Mouse (Mus musculus): Measurements from ENCODE around the gene Pus1.
A peak's percentile ranks its signal among the peaks of the same experiment; 100 is the strongest.
"Not testable (repeated sequence)": the region's sequence is repeated elsewhere in the genome, so short reads cannot be mapped to it uniquely, and the experiment has no call there.

Pus1 gene

DNA sequence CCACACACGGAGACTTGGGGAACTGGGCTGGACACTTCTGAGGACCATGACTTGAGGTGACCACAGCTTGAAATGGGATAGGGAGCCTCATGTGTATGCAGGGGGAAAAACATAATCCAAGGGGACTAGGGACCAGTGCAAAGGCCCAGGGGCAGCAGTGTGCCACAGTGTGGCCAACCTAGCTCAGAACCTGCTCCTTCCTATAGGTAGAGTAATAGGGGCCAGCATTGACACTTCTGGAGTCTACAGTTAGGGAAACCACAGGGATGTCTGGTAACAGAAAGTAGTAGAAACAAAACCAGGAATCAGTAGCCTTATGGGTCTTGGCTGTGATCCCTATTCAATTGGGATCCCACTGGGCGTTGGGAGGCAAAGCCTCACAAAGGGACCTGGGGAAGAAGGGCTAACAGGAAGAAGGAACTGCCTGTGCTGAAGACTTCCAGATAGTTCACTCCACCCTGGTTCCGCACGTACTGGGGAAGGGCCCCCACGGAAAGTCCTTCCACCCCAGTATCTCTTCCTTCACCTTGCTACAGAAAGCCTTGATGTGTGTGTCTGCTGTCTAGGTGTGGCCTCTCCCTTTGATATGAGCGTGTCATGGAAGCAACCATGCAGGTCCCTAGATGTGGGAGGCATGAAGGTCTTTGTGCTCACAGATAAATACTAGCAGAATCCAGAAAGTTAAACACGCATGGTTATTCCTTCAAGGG lies 1.2 kb upstream of the Pus1 start:
- no peak for DNase-seq (ENCODE audit: low spot score)

DNA sequence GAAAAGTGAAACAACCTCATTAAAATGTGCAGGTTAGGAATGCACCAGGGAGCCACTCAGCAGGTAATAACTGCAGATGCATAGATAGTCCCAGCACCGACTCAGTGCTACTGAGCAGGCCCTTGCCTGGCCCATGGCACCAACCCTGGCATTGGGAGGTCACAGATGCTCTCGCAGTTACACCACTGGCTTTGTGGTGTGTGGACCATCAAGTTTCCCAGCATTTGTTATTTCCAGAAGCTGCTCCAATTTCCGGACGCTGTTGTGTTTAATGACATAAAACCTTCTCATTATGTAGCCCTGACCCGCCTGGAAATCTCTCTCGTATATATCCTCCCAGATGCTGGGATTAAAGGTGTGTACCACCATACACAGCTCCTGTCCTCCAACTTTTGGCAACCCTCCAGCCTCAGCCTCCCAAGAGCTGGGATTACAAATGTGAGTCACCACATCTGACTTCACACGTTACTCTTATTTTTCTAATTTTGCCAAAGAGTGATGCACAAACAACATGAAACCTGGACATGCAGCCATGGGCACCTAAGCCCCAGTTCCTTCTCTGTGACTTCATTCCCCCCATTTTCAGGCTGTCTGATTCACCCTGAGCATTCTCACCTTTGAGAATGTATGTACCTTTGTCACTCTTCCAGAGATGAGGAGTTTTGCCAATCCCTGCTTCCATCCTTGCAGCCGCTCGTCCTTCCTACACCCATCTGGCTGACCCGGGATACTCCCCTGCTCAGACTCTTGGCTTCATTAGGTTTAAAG lies 486 bp upstream of the Pus1 start:
- no peak for DNase-seq (ENCODE audit: low spot score)

DNA sequence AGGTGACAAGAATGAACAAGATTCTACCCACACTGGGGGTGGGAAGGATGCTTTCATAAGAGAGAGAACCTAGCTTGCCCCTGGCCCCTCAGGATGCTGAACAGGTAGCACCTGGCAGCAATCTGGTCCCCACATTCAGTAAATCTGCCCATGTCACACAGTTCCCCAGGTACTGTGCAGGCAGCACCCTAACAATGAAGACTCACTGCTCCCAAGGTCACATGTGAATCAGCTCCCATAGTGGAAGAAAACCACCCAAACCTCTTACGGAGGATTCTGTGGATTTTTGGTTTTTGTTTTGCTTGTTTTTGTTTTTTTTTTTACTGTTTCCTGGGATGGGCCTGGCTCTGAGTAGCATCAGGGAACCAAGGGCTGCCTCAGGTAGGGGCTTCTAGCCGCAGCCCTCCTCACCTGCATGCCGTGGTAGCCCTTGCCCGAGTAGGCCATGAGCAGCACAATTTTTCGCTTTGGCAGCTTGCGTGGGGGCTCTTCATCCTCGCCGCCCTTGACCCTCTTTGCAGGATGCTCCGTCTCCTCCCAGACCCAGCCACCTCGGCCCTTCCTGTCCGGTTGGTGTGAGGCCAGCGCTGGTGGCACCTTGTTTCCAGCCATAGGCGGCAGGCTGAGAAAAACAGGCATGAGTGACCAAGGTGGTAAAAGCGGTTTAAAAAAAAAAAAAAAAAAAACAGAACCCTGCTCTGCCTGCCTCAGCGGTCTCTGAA lies 1.0 kb downstream of the Pus1 start:
- no peak for DNase-seq (ENCODE audit: low spot score)

DNA sequence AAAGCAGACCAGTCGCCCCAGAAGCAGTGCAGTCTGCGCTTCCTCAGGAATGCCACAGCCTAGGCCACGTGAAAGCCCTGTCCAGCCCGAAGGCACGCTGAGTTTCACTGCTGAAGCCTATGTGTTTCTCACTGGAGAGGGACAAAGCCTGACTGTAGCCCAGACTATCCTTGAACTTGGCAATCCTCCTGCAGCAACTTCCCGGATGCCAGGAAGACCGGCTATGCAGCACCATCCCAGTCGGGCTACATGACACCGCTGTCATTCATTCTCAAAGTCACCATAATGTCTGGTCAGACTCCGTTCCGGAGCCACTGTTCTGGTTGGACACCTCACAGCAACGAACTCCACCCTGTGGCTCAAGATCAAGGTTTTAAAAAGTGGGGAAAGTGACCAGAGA lies 2.2 kb downstream of the Pus1 start:
- DNase-seq (ENCODE audit: low spot score) = no peak

DNA sequence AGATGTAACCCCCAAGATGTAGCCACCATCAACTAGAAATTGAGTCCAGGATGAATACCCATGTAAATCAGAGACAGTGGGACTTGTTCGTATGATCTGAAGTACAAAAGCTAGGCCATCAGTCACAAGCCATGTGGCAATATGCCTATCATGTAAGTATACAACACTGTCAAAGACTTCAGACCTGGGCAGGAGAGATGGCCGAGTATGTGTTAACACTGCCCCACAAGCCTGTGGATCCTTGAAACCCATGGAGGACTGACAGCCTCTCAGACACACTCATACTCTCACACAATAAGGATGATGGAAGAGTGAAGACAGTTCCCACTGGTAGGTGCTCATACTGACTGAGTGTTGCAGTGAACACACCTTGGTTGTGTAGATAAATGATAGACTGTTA lies 4.3 kb downstream of the Pus1 start:
- DNase-seq (ENCODE audit: low spot score) = no peak

DNA sequence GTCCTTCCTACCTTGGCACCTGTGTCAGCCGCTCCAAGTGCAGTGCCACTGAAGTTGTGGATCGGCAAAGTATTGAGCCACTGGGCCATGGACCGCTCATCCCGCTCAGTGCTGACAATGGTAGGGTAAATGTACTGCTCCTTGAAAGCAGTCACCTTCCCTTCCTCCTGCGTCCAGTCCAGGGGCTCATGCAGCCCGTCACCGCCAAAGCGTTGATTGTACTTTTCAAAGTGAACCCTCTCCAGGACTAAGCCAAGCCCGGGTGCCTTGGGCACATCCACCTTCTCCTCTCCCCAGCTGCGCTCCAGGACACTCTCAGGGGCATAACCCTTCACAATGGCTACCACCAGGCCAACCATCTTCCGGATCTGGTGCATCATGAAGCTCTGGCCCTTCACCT lies 5.9 kb downstream of the Pus1 start:
- no peak for DNase-seq (ENCODE audit: low spot score)

DNA sequence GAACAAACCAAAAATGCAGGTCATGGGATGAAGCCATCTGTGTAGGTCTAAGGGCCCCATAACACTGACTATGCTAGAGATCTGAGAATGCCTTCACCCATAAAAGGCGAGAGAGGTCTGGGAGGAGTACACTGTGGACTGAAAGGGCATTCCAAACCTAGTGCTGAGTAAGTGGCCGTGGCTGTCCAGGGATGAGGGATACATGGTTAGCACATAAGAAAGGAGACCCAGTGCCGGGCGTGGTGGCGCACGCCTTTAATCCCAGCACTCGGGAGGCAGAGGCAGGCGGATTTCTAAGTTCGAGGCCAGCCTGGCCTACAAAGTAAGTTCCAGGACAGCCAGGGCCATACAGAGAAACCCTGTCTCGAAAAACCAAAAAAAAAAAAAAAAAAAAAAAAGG lies 7.5 kb downstream of the Pus1 start:
- not testable (repeated sequence) for DNase-seq (ENCODE audit: low spot score)

DNA sequence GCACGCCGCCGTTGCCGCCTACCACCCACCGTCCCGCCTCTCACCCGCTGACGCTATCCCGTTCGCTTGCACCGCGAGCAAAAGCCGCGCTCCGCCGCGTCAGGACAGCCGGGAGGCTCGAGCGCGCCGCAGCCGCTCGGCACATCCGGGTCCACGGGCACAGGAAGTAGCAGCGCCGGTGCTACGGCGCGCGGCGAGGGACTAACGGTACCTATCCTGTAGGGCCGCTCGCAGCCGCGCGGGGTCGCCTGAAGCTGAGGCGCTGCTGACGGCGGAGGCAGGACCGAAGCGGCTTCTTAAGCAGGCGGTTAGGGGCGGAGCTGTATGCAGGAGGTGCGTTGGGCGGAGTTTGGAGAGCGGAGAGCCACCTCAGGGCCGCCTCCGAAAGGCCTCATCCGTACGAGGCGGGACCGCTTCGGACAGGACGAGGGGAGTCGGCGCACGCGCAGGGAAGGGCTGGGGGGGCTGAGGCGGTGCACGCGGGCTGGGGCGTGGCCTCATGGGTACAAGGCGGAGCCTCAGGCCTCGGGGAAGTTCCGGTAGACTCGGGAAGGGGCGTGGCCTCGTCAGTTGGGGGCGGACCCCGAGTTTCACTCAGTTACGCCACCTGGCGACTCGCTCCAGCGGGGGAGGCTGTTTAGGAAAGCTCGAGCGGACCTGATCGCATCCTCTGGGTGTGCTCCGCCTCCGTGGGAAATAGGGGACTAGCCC lies 9.9 kb downstream of the Pus1 start, which contains the start of gene Ep400:
Ep400 (minus strand) TSS at position 270 of the 711 bp plus-strand sequence.
- DNase-seq (ENCODE audit: low spot score) = peak; percentile 100

DNA sequence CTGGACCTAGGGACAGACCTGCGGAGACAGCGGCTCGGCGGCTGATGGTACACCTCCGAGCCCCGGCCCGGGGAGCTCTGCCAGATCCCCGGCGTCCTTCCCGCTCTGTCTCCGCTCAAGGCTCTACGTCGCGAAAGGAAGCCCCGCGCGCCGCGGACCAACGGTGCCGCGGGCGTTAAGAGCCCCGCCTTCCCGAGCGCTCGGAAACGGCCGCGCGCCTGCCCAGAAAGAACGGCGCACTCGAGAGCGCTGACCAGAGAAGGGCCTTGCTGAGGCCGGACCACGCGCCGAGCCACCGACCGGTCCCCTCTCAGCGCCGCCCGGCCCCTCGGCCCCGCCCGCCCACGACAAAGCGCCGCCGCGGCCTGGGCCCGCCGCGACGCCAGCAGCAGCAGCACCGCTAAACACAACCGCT lies 10.4 kb downstream of the Pus1 start:
- DNase-seq (ENCODE audit: low spot score) = peak; percentile 67

DNA sequence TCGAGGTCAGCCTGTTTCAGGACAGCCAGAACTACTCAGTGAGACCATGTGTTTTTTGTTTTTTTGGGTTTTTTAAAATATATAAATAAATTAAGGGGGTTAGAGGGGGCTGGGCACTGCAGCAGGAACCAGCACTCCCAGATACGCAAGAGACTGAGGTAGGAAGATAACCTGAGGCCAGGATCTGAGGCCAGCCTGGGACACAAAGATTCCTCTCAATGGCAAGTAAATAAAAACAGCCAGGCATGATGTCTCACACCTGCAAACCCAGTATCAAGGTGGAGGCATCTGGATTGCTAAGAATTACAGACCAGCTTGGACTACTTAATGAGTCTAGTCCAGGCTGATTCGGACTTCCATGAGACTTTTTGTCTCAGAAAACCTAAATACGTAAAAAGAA lies 11.2 kb downstream of the Pus1 start:
- DNase-seq (ENCODE audit: low spot score) = no peak

DNA sequence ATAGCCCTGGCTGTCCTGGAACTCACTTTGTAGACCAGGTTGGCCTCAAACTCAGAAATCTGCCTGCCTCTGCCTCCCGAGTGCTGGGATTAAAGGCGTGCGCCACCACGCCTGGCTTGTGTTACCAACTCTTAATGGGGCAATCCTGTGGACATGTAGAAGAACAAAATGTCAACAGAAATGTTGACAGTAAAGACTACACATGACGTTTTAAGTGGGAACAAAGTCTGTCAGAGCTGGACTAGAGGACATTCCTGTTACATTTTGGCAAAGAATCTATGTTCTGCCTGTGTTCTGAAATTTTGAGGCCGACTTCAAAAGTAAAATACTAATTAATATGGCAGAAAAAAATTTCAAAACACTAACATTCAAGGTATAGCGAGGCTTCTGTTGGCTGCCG lies 16.6 kb downstream of the Pus1 start:
- DNase-seq (ENCODE audit: low spot score) = no peak

DNA sequence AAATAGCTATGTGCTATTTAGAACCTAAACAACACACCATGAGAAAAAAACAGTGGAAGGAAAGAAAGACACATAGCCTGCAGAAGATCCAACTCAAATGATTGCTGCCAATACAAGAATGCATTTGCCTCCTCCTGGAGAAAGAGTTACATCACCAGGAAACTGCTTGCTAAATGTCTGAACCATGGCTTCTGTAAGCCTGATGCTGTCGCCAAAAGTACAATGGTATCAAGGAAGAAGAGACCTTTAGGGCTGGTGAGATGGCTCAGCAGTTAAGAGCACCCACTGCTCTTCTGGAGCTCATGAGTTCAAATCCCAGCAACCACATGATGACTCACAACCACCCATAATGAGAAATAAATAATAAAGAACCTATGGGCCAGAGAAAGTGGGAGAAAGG lies 35.4 kb downstream of the Pus1 start:
- DNase-seq (ENCODE audit: low spot score) = no peak

DNA sequence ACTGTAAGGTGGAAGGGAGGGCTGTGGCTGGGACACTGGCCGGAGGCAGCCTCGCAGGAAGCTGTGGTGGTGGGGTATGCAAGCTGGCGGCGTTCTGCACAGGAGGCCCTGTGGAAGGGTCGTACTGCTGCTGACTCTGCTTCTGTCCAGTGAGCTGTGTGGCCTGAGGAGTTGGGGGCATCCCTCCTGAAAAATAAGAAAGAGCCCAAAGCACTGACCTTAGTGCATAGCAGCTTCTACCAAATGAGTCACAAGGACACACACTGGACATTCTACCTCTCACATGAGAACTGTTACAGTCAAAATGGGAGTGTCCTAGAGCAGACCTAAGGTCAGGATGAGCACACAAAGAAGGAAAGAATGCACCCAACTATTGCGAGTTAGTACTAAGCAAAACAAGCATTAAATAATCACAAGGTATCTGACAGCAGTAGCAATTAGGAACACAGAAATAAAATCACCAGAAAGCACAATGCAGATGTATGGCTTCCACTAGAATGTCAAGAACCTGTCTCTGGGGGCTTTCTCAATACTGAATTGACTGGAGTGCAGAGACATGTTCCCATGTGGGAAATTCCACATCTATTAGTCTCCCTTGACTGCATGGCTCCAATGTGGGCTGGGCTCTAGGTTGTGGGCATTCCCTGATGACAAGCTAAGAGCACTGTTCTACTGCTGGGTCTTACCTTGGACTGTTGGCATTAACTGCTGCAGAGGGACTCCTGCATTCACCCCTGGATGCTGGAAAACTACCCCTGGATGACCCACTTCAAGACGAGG lies 40.8 kb downstream of the Pus1 start:
- DNase-seq (ENCODE audit: low spot score) = no peak

DNA sequence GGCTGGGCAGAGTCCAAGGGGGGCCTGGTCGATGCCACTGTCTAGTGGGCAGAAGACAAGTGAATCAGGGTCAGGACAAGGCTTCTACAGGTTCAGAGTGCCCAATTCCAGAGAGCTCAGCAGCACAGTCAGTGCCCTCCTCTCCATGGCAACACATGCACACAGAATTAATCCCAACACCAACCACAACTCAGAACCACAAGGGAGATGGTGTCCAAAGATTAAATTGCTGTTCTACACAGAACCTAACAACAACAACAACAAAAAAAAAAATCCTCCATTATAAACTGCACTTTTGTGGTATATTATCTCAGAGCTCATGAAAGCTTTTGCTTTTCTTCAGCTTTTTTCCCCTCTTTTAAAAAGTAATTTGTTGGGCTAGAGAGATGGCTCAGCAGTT lies 44.9 kb downstream of the Pus1 start:
- no peak for DNase-seq (ENCODE audit: low spot score)

DNA sequence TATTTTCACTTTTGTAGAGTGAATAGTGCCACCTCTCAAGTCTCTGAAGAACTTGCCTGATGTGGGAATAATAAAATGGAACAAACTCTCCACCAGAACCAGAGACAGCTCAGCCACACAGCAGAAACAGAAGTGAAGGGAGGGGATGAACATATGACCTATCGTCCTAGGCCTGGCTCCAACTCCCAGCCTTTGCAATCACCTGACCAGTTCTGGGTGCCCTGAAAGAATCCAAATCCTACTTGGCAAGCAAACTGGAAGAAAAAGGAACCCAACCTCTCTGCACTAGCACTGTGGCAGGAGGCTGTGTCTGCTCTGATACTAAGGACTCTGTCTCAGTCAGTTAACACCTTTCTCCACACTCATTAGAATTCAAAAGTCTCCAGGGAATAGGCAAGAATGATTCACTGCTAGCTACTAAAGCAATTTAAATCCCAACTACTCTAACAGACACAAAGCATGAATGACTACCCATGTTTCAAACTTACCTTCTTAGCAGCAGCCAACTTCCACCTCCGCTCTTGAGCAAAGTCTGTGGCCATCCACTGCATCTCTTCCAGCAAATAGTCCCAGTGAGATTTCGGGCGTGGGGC lies 47.1 kb downstream of the Pus1 start:
- DNase-seq (ENCODE audit: low spot score) = no peak

DNA sequence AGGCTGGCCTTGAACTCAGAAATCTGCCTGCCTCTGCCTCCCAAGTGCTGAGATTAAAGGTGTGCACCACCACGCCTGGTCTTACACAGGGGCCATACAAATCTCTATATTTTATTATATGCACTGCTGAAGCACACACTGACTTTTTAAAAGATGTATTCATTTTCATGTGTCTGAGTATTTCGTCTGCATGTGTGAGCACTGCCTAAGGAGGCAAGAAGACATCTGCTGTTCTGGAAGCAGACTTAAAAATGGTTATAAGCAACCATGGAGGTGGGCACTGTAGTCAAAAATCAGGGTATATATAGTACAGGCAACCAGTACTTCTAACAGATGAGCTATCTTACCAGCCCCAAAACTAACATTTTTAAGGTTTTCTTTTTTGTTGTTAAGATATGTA lies 49.2 kb downstream of the Pus1 start:
- no peak for DNase-seq (ENCODE audit: low spot score)

DNA sequence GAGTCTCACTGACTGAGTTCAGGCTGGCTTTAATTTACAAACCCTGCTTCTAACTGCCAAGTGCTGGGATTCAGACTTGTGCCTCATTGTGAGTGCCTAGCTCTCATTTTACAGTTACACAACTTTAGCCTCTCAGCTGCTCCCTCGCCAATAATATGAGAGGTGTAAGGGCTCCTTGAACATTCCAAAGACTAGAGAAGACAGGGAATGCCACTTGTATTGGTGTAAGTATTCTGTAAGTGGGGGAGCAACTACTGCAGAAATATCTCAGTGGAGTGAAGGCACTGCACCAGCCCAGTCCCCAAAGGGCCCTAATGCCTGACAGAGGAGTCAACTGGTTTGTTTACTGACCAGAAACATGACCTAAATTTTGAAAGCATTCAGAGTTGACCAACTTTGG lies 52.6 kb downstream of the Pus1 start:
- DNase-seq (ENCODE audit: low spot score) = no peak

Measured in retina, embryonic 14.5 days (tissue).